Mouse (Mus musculus) monocyte, adult 2 months (primary cell): ENCODE results near the gene Borcs5.

Experiments
- DNase-seq, 2 experiments: peaks; one replicate each; pipeline ENCODE4 v3.0.0; 2022; ENCODE audit warnings: low spot score in 2 of 2, low read depth in 1 of 2

Gene Borcs5

GRCm38 (mm10) chr6:134625431-134625830 lies 13.9 kb upstream of the Borcs5 start:
- DNase-seq: no peak

GRCm38 (mm10) chr6:134626564-134626963 lies 12.7 kb upstream of the Borcs5 start:
- DNase-seq: no peak

GRCm38 (mm10) chr6:134630447-134630846 lies 8.9 kb upstream of the Borcs5 start:
- DNase-seq: no peak

GRCm38 (mm10) chr6:134631947-134632687 lies 7.2 kb upstream of the Borcs5 start, which contains the start of gene Mansc1:
TSS of gene Mansc1 (minus strand) at chr6:134632488.
- no peak for DNase-seq

- no peak for DNase-seq
These were observed 6.6 kb upstream of the Borcs5 start for GRCm38 (mm10) chr6:134632756-134633155.

GRCm38 (mm10) chr6:134633553-134633952 lies 5.8 kb upstream of the Borcs5 start:
- DNase-seq: no peak

- no peak for DNase-seq
These were observed 2.8 kb upstream of the Borcs5 start for GRCm38 (mm10) chr6:134636476-134636875.

- DNase-seq: no peak
These were observed 590 bp downstream of the Borcs5 start for GRCm38 (mm10) chr6:134639900-134640299.

- peak; percentile 76 to 82 for DNase-seq
These were observed 1.5 kb downstream of the Borcs5 start for GRCm38 (mm10) chr6:134640485-134641475.

GRCm38 (mm10) chr6:134641738-134642446 lies 2.6 kb downstream of the Borcs5 start:
- peak in 1 of 2 experiments; percentile 23 for DNase-seq

GRCm38 (mm10) chr6:134643296-134643695 lies 4.0 kb downstream of the Borcs5 start:
- DNase-seq: no peak

GRCm38 (mm10) chr6:134646835-134647234 lies 7.5 kb downstream of the Borcs5 start:
- no peak for DNase-seq

- DNase-seq: no peak
These were observed 8.3 kb downstream of the Borcs5 start for GRCm38 (mm10) chr6:134647621-134648020.

GRCm38 (mm10) chr6:134648356-134648755 lies 9.0 kb downstream of the Borcs5 start:
- no peak for DNase-seq

GRCm38 (mm10) chr6:134656527-134656926 lies 17.2 kb downstream of the Borcs5 start:
- DNase-seq: no peak

- no peak for DNase-seq
These were observed 20.0 kb downstream of the Borcs5 start for GRCm38 (mm10) chr6:134659108-134659958.

- DNase-seq: no peak
These were observed 21.6 kb downstream of the Borcs5 start for GRCm38 (mm10) chr6:134660714-134661406.

- DNase-seq: no peak
These were observed 25.3 kb downstream of the Borcs5 start for GRCm38 (mm10) chr6:134664573-134664972.

GRCm38 (mm10) chr6:134665817-134666216 lies 26.5 kb downstream of the Borcs5 start:
- DNase-seq: no peak

GRCm38 (mm10) chr6:134668519-134668918 lies 29.2 kb downstream of the Borcs5 start:
- no peak for DNase-seq
